In the genomic region with DNA sequence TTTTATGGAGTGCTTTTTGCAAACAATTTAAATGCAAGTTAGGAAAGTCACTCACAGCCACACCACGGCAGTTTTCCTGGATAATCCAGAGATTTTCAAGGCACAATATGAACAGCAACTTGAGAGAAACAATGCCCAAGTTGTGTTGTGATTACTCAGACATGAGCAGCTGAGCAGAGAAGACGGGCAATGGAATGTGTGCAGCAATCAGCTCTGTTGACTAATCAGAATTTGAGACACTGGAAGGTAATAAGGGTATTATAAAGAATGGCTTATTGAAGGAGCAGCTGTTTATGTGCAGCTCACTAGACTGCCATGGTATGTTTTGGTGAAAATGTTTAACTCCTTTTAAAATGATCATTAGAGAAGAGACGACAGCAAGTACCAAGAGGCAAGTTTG, we compare ENCODE assay signal across 13 mouse cellular contexts.
A peak's percentile ranks its signal among the peaks of the same experiment; 100 is the strongest.
DNase-seq lines count a peak whose midpoint lies in the region; ATAC-seq and TF ChIP-seq lines count a peak whose summit lies in the region.
"Had no signal": no experiment of that assay in that cellular context is flagged by ENCODE, and none has a peak within 500 bp of the region (broad histone marks: within the 10 kb centered on the region; RNA-seq: fewer than 3 reads in every experiment).

No protein-coding gene starts in this region.

- H3K36me3 ChIP-seq in heart, postnatal 0 days (replicated peaks; ENCODE audit: control insufficient read depth, insufficient read depth, low read length) = no peaks in the 10 kb centered on the region
- H3K36me3 ChIP-seq in embryonic facial prominence, embryonic 13.5 days = no peaks in the 10 kb centered on the region
- H3K36me3 ChIP-seq in limb, embryonic 13.5 days = no peaks in the 10 kb centered on the region
- H3K36me3 ChIP-seq: hindbrain, embryonic 13.5 days had no signal

- CTCF ChIA-PET in Patski (lab: Charles Lee) = no interaction called here

- ATAC-seq in heart, postnatal 0 days (ENCODE audit: insufficient read depth, low read depth) = no peak
- peak; percentile 74 for ATAC-seq in Patski
- no peak for ATAC-seq in embryonic facial prominence, embryonic 13.5 days (ENCODE audit: insufficient number of reproducible peaks, insufficient read depth, low FRiP score, low TSS enrichment, low read depth)
- ATAC-seq in limb, embryonic 13.5 days (ENCODE audit: low FRiP score, low read depth) = peak; percentile 32; the same call in 1 of the 2 replicates
- ATAC-seq: intestine, postnatal 0 days had no signal

- H3K4me2 ChIP-seq in heart, postnatal 0 days (ENCODE audit: low read depth, low read length) = no peak overlapping the region
- peak overlapping the region; percentile 11; the same call in 1 of the 2 replicates for H3K4me2 ChIP-seq in embryonic facial prominence, embryonic 13.5 days
- H3K4me2 ChIP-seq in limb, embryonic 13.5 days (replicated peaks) = 0 out of 2 replicates have a peak overlapping the region, but pooled peaks have one; percentile 3
- H3K4me2 ChIP-seq: hindbrain, embryonic 13.5 days had no signal

- no peaks in the 10 kb centered on the region for H3K27me3 ChIP-seq in heart, postnatal 0 days (ENCODE audit: control insufficient read depth, insufficient read depth, low read length)
- no peaks in the 10 kb centered on the region for H3K27me3 ChIP-seq in Patski
- H3K27me3 ChIP-seq in embryonic facial prominence, embryonic 13.5 days = 0 out of 2 replicates have a peak, but pooled peaks cover 3% of the 10 kb centered on the region
- H3K27me3 ChIP-seq in limb, embryonic 13.5 days = no peaks in the 10 kb centered on the region
- H3K27me3 ChIP-seq: hindbrain, embryonic 13.5 days had no signal

- no peak for TF ChIP-seq EP300 in heart, postnatal 0 days (IDR thresholded peaks at IDR 0.05; ENCODE audit: low read depth)

- peak overlapping the region; percentile 26 for H3K27ac ChIP-seq in heart, postnatal 0 days (ENCODE audit: low read depth)
- H3K27ac ChIP-seq in embryonic facial prominence, embryonic 13.5 days = no peak overlapping the region
- H3K27ac ChIP-seq in limb, embryonic 13.5 days = no peak overlapping the region
- H3K27ac ChIP-seq: hindbrain, embryonic 13.5 days had no signal

- H3K4me1 ChIP-seq in heart, postnatal 0 days (ENCODE audit: control insufficient read depth, insufficient read depth) = peaks cover 13% of the 10 kb centered on the region
- H3K4me1 ChIP-seq in embryonic facial prominence, embryonic 13.5 days = peaks cover 23% of the 10 kb centered on the region
- peaks cover 30% of the 10 kb centered on the region for H3K4me1 ChIP-seq in limb, embryonic 13.5 days

- H3K4me3 ChIP-seq in heart, postnatal 0 days (ENCODE audit: low read depth, low read length) = no peak overlapping the region
- no peak overlapping the region for H3K4me3 ChIP-seq in embryonic facial prominence, embryonic 13.5 days
- H3K4me3 ChIP-seq in limb, embryonic 13.5 days = no peak overlapping the region
- H3K4me3 ChIP-seq: hindbrain, embryonic 13.5 days had no signal

- no peak overlapping the region for H3K9ac ChIP-seq in heart, postnatal 0 days (replicated peaks; ENCODE audit: low read depth, low read length)
- no peak overlapping the region for H3K9ac ChIP-seq in embryonic facial prominence, embryonic 13.5 days
- H3K9ac ChIP-seq in limb, embryonic 13.5 days = no peak overlapping the region
- H3K9ac ChIP-seq: hindbrain, embryonic 13.5 days had no signal

- WGBS in heart, postnatal 0 days = 44% methylated on average over 3 of the region's 3 CpGs
- WGBS in embryonic facial prominence, embryonic 13.5 days = 15% methylated on average over 3 of the region's 3 CpGs
- 17% methylated on average over 3 of the region's 3 CpGs for WGBS in limb, embryonic 13.5 days

- TF ChIP-seq CTCF in heart, postnatal 0 days (IDR thresholded peaks at IDR 0.05; ENCODE audit: low read depth) = no peak
- TF ChIP-seq CTCF in Patski (IDR thresholded peaks at IDR 0.05) = no peak

- no peak for DNase-seq in heart, postnatal 0 days (ENCODE audit: low spot score)
- DNase-seq in heart, adult 8-10 months (ENCODE audit: low spot score) = no peak
- DNase-seq in Patski (ENCODE audit: low read depth, low spot score) = no peak
- no peak for DNase-seq in neural tube, embryonic 10.5 days (ENCODE audit: extremely low spot score, low spot score)
- DNase-seq in T-cell, adult 2 months (ENCODE audit: low spot score) = no peak
- DNase-seq: cerebellum, adult 8-10 months; heart, adult 11 months; kidney, postnatal 25 days; lung, adult 18-20 months had no signal

- POLR2A ChIA-PET in Patski (lab: Charles Lee) = no interaction called here

- in situ Hi-C loops in Patski (cut with MboI; ENCODE audit: low pct_unique_long_range_greater_than_20kb) = no loop called here

- H3K9me3 ChIP-seq in heart, postnatal 0 days (replicated peaks; ENCODE audit: control insufficient read depth, low read length) = no peaks in the 10 kb centered on the region
- no peaks in the 10 kb centered on the region for H3K9me3 ChIP-seq in embryonic facial prominence, embryonic 13.5 days
- H3K9me3 ChIP-seq in limb, embryonic 13.5 days = no peaks in the 10 kb centered on the region
- H3K9me3 ChIP-seq: hindbrain, embryonic 13.5 days had no signal

Comparison
In these comparisons a context has a peak if more than half of its experiments do, and no peak if none do; other contexts are left out.
1. ATAC-seq: peak in Patski (single experiment) and limb, embryonic 13.5 days (single experiment); none in heart, postnatal 0 days (single experiment) and embryonic facial prominence, embryonic 13.5 days (single experiment).